Mouse (Mus musculus) heart, adult 2 months (tissue): Measurements from ENCODE around the gene Bcl2l15.

Experiments used
- CTCF ChIP-seq: fragments of 200-600 bp; IDR thresholded peaks from 2 replicates; pipeline ENCODE4 v1.8.1; 2022; ENCODE audit warnings: antibody characterized with exemption, mild to moderate bottlenecking, moderate library complexity
- POLR2A ChIP-seq: fragments of 200-500 bp; IDR thresholded peaks from 2 replicates; pipeline ENCODE4 v1.6.1; 2011; ENCODE audit warnings: mild to moderate bottlenecking, low read depth, low read length, control low read depth; ENCODE audit not compliant: insufficient read depth

DNA sequence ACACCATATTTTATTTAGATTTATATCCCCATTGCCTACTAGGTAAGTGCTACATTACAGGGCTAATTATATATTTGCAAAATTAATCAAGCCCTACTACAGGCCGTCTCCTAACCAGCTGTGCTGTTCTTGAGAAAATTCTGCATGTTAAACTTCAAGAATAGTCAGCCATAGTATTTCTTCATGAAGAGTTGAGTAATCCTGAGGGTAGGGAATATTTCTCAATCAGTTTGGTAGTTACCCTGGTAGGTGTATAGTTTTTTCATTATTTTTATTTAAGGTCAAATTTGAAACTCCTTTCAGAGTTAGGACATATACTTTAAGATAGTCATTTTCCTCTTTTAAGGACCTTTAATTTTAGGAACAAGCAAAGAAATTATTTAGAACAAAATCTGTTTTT lies 26.7 kb upstream of the Bcl2l15 start:
- TF ChIP-seq POLR2A (no peak), CTCF (no peak)
